Mouse (Mus musculus) neural tube, embryonic 12.5 days (tissue): Measurements from ENCODE around the gene Atp6v0a4. TPM values are rescaled to one million over a fixed set of nuclear protein-coding genes. Genes with fewer than 3 reads are reported as not detected.

Experiments
- ATAC-seq: fragments of 200-750 bp; cut with Nextera tagmentation; 2 replicates; pipeline ENCODE4 v1.8.0; 2017; ENCODE audit warnings: low read depth, mild to moderate bottlenecking, moderate TSS enrichment, moderate library complexity; ENCODE audit not compliant: low FRiP score
- H3K27ac ChIP-seq: fragments of 300-500 bp; sonication (generic); 2 replicates; pipeline ENCODE4 v1.5.1; 2016
- H3K27me3 ChIP-seq: fragments of 300-500 bp; sonication (generic); replicated peaks from 2 replicates; pipeline ENCODE4 v1.6.1; 2016; ENCODE audit warnings: mild to moderate bottlenecking
- H3K36me3 ChIP-seq: fragments of 300-500 bp; sonication (generic); 2 replicates; pipeline ENCODE4 v1.6.1; 2016; ENCODE audit warnings: mild to moderate bottlenecking
- H3K4me1 ChIP-seq: fragments of 300-500 bp; sonication (generic); 2 replicates; pipeline ENCODE4 v1.6.1; 2016
- H3K4me2 ChIP-seq: fragments of 300-500 bp; sonication (generic); replicated peaks from 2 replicates; pipeline ENCODE4 v1.6.1; 2016; ENCODE audit warnings: mild to moderate bottlenecking
- H3K4me3 ChIP-seq: fragments of 300-500 bp; sonication (generic); 2 replicates; pipeline ENCODE4 v1.5.1; 2016
- H3K9ac ChIP-seq: fragments of 300-500 bp; sonication (generic); 2 replicates; pipeline ENCODE4 v1.6.1; 2016; ENCODE audit warnings: mild to moderate bottlenecking
- H3K9me3 ChIP-seq: fragments of 300-500 bp; sonication (generic); 2 replicates; pipeline ENCODE4 v1.6.1; 2016; ENCODE audit warnings: mild to moderate bottlenecking
- WGBS: fragments of 180-500 bp; shearing (Covaris S2); methylation state at CpG from one replicate; pipeline ENCODE4 v1.1.7; 2016; 5-methylcytosine and 5-hydroxymethylcytosine counted together
- polyA plus RNA-seq: library from polyadenylated mRNA; unstranded; fragments of >200 nt; fragmentation: Nextera tagmentation; extraction: Ambion mirVana; gene quantifications from 2 replicates; pipeline ENCODE4 v1.2.1, GENCODE M21; 2016

Gene Atp6v0a4
- polyA plus RNA-seq, 1 experiment from 2014 or later: 0.15 TPM

DNA sequence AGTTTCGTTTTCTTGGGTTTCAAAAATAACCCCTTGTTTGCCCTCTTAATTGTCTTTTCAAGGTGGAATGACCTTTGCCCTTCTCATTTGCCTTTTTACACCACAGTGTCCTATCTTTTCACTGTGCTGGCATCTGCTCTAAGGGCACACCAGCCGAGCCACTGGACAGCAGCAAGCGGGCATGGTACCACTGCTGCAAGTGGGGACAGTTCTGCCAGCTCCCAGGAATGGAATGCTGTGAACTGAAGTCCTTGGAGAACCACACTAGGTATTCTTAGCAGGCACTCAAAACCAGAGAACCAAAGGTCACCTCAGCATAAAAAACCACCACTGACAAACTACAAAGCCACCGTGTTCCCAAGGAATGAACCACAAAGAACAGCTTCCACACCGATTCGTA lies 1.6 kb downstream of the Atp6v0a4 start:
- no peak overlapping the region for H3K27ac ChIP-seq
- 75% methylated on average over 6 of the region's 6 CpGs for WGBS
- peaks cover 16% of the 10 kb centered on the region for H3K36me3 ChIP-seq
- H3K4me2 ChIP-seq: no peak overlapping the region
- H3K4me3 ChIP-seq: no peak overlapping the region
- no peaks in the 10 kb centered on the region for H3K4me1 ChIP-seq
- H3K9me3 ChIP-seq: no peaks in the 10 kb centered on the region
- no peak for ATAC-seq
- no peaks in the 10 kb centered on the region for H3K27me3 ChIP-seq
- no peak overlapping the region for H3K9ac ChIP-seq

DNA sequence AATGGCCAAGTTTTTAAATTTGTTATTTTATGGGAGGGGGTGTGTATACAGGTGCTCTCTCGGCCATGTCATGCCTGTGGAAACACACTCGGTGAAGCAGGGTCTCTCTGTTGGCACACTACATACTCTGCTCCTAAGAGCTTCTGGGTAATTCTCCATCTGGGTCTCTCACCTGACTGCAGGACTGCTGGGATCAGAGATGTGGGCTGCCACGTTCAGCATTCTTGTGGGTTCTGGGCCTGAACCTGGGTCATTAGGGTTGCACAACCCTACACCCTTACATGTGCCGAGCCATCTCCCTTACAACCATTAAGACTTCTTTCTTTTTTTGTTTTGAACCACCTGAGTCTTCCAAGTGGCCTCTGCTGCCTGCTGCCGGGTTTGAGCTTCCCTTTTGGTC lies 2.5 kb downstream of the Atp6v0a4 start:
- no peak overlapping the region for H3K27ac ChIP-seq
- no peaks in the 10 kb centered on the region for H3K9me3 ChIP-seq
- no peak for ATAC-seq
- no peak overlapping the region for H3K4me3 ChIP-seq
- WGBS: 81% methylated on average over 5 of the region's 5 CpGs
- H3K27me3 ChIP-seq: no peaks in the 10 kb centered on the region
- no peak overlapping the region for H3K9ac ChIP-seq
- peaks cover 8% of the 10 kb centered on the region; the same call in 1 of the 2 replicates for H3K36me3 ChIP-seq
- no peak overlapping the region for H3K4me2 ChIP-seq
- no peaks in the 10 kb centered on the region for H3K4me1 ChIP-seq

DNA sequence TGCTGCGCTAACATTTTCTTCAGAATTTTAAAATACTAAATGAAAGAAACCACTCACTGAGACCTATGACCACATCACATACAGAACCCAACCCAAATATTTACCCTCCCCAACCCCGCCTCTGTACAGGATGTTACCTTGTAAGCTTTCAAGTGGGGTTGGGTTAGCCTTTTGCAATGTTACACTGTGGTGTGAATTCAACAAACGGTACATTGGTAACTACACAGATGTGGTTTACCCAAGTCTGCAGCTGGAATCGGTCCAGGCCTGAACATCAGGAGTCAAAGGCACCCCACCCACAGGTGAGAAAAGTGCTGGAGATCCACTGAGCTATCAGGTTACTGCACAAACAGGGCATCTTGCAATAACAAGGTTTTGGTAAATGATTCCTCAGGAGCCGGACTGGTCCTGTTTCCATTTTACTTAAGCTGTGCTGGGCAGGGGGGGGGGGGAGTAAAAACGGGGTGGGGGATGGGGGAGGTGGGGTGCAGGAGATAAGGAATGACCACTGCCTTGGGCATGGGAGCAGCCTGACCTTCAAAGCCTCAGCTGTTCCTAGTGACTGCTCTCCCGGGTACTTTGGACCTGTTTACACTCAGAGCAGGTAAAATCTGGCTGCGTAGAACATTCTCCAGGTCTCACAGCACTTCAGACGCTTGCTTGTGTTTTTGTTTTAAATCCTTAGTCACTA lies 3.6 kb downstream of the Atp6v0a4 start:
- no peak for ATAC-seq
- Histone ChIP-seq H3K36me3 (peaks cover under 1% of the 10 kb centered on the region; the same call in 1 of the 2 replicates), H3K4me1 (no peaks in the 10 kb centered on the region), H3K9me3 (no peaks in the 10 kb centered on the region), H3K9ac (no peak overlapping the region), H3K27ac (no peak overlapping the region), H3K4me2 (no peak overlapping the region), H3K27me3 (no peaks in the 10 kb centered on the region), H3K4me3 (no peak overlapping the region)
- WGBS: 76% methylated on average over 9 of the region's 9 CpGs

DNA sequence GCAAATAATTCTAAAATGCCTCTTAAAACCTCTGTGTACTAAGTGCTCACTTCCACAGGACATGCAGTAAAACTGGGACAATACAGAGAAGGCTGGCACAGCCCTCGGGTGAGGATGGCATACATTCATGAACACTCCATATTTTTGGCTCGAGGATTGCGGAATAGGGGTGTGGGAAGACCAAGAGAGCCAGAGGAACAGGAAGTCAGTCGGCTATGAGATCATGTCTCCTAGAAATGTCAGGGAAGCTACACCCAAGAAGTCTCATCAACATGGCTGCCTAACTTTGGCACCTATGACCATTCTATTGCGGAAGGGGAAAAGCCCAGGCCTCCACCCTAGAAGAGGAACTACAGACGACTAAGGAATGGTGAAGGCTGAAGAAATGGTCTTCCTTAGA lies 6.0 kb downstream of the Atp6v0a4 start:
- no peaks in the 10 kb centered on the region for H3K27me3 ChIP-seq
- no peaks in the 10 kb centered on the region for H3K9me3 ChIP-seq
- no peak overlapping the region for H3K4me2 ChIP-seq
- WGBS: 88% methylated on average over 6 of the region's 6 CpGs
- H3K4me1 ChIP-seq: no peaks in the 10 kb centered on the region
- H3K36me3 ChIP-seq: no peaks in the 10 kb centered on the region
- H3K4me3 ChIP-seq: no peak overlapping the region
- H3K27ac ChIP-seq: no peak overlapping the region
- no peak overlapping the region for H3K9ac ChIP-seq
- no peak for ATAC-seq

DNA sequence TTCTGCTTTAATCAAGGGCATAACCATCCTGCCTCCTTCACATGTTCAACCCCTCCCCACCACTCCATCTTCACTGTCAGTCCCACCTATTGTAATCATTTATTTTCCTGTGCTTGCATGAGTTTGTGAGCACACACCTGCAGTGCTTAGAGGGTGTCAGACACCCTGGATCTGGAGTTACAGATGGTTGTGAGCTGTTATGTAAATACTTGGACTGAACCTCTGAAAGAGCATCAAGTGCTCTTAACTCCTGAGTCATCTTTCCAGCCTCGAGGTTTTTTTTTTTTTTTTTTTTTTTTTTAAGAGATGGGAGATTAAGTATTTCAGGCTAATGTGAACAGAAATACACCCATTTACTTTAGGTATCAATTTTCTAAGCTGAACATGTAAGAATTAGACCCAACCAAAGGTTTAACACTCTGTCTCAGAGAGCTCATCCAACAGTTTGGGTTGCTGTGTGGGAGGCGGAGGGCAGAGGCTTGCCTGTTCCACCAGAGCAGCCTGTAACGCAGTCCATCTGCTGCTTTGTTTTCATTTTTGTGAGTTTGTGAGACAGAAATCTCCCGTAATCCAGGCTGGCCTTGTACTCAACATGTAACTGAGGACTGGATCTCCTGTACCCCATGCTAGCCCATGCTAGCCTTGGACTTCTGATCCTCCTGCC lies 8.1 kb downstream of the Atp6v0a4 start:
- ATAC-seq: no peak
- no peak overlapping the region for H3K4me3 ChIP-seq
- 71% methylated on average over 4 of the region's 4 CpGs for WGBS
- H3K36me3 ChIP-seq: no peaks in the 10 kb centered on the region
- H3K27ac ChIP-seq: no peak overlapping the region
- no peaks in the 10 kb centered on the region for H3K27me3 ChIP-seq
- no peak overlapping the region for H3K4me2 ChIP-seq
- H3K4me1 ChIP-seq: no peaks in the 10 kb centered on the region
- no peaks in the 10 kb centered on the region for H3K9me3 ChIP-seq
- no peak overlapping the region for H3K9ac ChIP-seq

DNA sequence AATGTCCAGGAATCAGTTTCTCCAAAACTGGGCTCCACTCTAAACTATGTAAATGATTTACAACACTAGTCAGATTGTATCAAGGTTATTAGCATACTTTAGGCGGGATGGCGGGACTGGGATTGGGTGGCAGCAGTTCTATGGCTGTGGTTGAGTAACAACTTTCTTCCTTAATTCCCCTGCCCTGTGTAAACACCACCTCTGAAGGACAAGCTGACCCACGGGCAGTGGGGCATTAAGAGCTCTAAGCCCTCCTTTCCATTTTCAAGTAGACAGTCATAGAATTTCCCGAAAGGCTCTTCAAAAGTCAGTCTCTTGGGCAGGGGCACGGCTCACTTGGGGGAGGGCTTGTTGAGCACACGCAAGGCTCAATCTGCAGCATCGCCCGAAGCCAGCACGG lies 13.5 kb downstream of the Atp6v0a4 start:
- Histone ChIP-seq H3K4me2 (no peak overlapping the region), H3K4me1 (no peaks in the 10 kb centered on the region; the same call in 1 of the 2 replicates), H3K9me3 (no peaks in the 10 kb centered on the region), H3K4me3 (no peak overlapping the region), H3K36me3 (no peaks in the 10 kb centered on the region), H3K27ac (no peak overlapping the region), H3K27me3 (no peaks in the 10 kb centered on the region), H3K9ac (no peak overlapping the region)
- WGBS: 82% methylated on average over 9 of the region's 9 CpGs
- ATAC-seq: no peak

DNA sequence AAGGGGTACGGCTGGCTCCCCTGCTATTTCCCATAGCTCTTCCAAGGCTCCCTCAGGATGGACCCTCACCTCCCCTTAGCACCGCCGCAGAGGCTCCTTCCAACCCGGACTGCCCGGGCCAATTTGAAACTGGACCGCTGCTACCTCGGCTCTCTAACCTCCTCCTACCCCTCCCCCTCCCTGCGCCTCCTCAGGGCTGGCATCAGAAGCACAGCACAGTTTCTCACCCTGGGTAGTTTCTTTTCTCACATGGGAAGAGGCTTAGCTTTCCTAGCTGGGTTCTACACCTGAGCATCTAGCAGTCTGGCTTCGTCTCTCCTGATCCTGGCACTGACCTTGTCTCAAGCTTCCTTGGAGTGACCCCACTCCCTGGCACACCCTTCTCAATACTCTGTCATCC lies 14.5 kb downstream of the Atp6v0a4 start:
- 17% methylated on average over 9 of the region's 9 CpGs for WGBS
- no peak overlapping the region for H3K4me2 ChIP-seq
- no peak overlapping the region for H3K9ac ChIP-seq
- ATAC-seq: no peak
- H3K27me3 ChIP-seq: no peaks in the 10 kb centered on the region
- H3K9me3 ChIP-seq: no peaks in the 10 kb centered on the region
- no peaks in the 10 kb centered on the region for H3K36me3 ChIP-seq
- H3K27ac ChIP-seq: no peak overlapping the region
- H3K4me1 ChIP-seq: no peaks in the 10 kb centered on the region; the same call in 1 of the 2 replicates
- no peak overlapping the region for H3K4me3 ChIP-seq

DNA sequence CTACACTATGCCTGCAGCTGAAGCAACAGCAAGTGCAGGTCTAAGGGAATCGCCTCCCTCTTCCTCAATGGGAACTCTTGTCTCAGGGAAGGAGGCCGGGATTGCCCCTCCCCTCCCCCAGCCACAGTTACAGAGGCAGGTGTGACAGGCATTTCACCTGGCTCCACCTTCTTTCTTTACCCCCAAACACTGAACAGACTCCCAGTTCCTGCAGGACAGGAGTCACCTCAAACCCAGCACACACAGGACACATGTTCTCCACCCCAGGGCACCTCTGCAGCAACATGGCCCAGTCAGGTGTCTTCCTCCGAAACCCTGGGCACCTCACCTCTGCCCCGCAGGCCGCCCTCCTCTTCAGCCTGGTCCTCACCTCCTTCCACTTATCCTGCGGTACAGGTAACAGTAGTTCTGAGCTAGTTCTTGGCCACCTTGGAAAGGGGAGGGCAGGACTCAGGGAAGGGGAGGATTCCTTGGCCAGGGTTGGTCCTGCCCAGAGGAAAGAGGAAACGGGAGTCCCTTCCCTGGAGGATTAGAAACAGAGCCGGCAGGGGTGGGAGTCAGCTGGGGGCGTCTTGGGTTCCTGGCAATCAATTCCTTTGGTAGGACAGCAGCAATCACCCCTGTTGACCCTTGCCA lies 15.1 kb downstream of the Atp6v0a4 start, which contains the start of gene Tmem213:
TSS of gene Tmem213 (plus strand) at position 96 of the 636 bp plus-strand sequence.
- Histone ChIP-seq H3K27ac (no peak within 1 kb of the TSS), H3K9me3 (no peaks in the 10 kb centered on the region), H3K36me3 (no peaks in the 10 kb centered on the region), H3K4me1 (no peaks in the 10 kb centered on the region; the same call in 1 of the 2 replicates), H3K9ac (no peak within 1 kb of the TSS), H3K27me3 (no peaks in the 10 kb centered on the region), H3K4me2 (no peak within 1 kb of the TSS), H3K4me3 (no peak within 1 kb of the TSS)
- WGBS: 35% methylated on average over 9 of the region's 9 CpGs
- ATAC-seq: no peak

DNA sequence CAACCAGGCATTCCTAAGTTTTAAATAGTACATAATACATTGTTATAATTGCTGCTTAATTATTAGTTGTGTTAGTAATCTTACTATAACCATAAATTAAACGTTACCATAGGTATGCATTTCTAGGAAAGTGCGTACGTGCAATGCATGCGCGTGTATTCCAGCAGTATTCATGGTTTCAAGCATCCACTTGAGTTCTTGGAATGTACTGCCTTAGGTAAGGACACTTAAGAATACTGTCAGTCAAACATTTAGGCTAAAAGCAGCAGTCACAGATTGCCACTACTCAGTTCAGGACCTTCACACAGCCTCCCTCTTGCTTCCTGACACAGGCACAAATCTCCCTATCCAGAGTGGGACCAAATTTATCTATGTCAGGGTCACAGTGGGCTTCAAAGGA lies 15.9 kb downstream of the Atp6v0a4 start:
- no peak overlapping the region for H3K4me2 ChIP-seq
- H3K27me3 ChIP-seq: no peaks in the 10 kb centered on the region
- H3K27ac ChIP-seq: no peak overlapping the region
- H3K9ac ChIP-seq: no peak overlapping the region
- no peak for ATAC-seq
- WGBS: 92% methylated on average over 5 of the region's 5 CpGs
- no peaks in the 10 kb centered on the region for H3K9me3 ChIP-seq
- no peaks in the 10 kb centered on the region for H3K36me3 ChIP-seq
- no peak overlapping the region for H3K4me3 ChIP-seq
- no peaks in the 10 kb centered on the region; the same call in 1 of the 2 replicates for H3K4me1 ChIP-seq

DNA sequence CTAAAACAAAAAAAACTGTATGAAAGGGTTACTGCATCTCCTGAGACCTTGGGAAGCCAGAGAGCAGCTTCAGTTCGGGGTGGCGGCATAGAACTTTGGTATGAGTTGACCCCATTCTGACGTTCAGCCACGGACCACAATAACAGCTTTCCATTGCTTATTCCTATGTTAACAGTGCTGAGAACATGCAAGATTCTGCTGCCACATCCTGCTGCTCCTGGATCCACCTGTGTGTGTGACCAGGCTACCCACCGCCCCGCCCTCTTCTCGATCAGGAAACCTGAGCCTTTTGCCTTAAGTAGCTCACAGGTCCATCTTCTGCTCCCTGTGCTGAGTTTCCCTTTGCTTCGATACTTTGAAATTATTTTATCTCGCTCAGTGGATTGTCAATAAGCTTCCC lies 18.5 kb downstream of the Atp6v0a4 start:
- H3K4me1 ChIP-seq: no peaks in the 10 kb centered on the region; the same call in 1 of the 2 replicates
- H3K4me2 ChIP-seq: no peak overlapping the region
- WGBS: 87% methylated on average over 9 of the region's 9 CpGs
- H3K9ac ChIP-seq: no peak overlapping the region
- no peaks in the 10 kb centered on the region for H3K27me3 ChIP-seq
- no peak overlapping the region for H3K4me3 ChIP-seq
- H3K36me3 ChIP-seq: no peaks in the 10 kb centered on the region
- ATAC-seq: no peak
- H3K9me3 ChIP-seq: no peaks in the 10 kb centered on the region
- H3K27ac ChIP-seq: no peak overlapping the region

DNA sequence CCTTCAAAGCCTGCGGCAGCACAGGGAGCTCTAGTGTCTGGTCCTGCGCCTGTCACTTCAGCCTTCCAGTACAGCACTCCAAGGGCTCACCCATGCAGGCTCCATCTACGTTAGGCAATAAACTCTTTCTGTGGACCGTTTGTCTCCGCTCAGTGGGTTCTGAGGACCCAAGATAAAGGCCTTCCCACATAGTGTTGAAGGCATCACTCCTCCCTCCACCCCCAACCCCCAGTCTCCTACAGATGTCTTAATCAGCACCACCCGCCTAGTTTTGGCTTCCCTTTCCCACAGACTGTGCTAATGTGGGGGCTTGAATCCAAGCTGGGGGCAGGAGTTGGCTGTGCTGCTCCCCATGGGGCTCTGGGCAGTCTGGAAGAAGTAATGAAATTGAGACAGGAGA lies 20.6 kb downstream of the Atp6v0a4 start:
- no peak overlapping the region for H3K27ac ChIP-seq
- ATAC-seq: no peak
- WGBS: 45% methylated on average over 6 of the region's 6 CpGs

DNA sequence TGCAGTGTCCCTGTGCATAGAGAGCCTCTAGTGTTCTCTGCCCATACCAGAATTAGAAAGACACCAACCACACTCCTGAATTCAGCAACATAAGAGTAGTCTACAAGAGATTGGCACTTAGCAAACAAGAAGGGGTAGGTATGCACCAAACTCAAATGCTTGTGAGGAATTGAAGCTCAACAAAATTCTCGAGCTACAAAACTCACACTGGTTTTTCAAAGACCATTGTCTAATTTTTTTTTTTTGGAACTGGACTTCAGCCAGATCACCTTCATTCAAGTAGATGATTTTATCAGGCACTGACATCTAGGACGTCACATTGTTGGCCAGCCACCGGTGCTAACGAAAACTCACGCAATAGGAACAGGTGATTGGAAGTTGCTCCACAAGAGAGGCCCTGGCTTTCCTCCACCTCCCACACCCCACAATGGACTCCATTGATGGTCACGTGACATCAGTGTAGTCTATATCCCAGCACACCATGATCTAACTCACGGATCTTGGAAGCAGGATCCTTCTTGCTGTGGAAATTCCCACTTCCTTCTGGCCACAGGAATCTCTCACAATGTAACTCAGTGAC lies 22.1 kb downstream of the Atp6v0a4 start:
- ATAC-seq: no peak
- 93% methylated on average over 7 of the region's 7 CpGs for WGBS
- Histone ChIP-seq H3K9me3 (no peaks in the 10 kb centered on the region), H3K27me3 (no peaks in the 10 kb centered on the region), H3K4me1 (no peaks in the 10 kb centered on the region), H3K4me2 (no peak overlapping the region), H3K9ac (no peak overlapping the region), H3K4me3 (no peak overlapping the region), H3K27ac (no peak overlapping the region), H3K36me3 (no peaks in the 10 kb centered on the region)

More for the DNA sequence above, 20.6 kb downstream of the Atp6v0a4 start:
- Histone ChIP-seq H3K4me2 (no peak overlapping the region), H3K9me3 (no peaks in the 10 kb centered on the region), H3K4me1 (no peaks in the 10 kb centered on the region), H3K9ac (no peak overlapping the region), H3K27me3 (no peaks in the 10 kb centered on the region), H3K4me3 (no peak overlapping the region), H3K36me3 (no peaks in the 10 kb centered on the region)
